Mouse (Mus musculus) neural tube, embryonic 13.5 days (tissue): ENCODE results near the gene Ank. TPM values are rescaled to one million over a fixed set of nuclear protein-coding genes. Genes with fewer than 3 reads are reported as not detected.

Source experiments
- ATAC-seq: fragments of 200-750 bp; cut with Nextera tagmentation; 2 replicates; pipeline ENCODE4 v1.8.0; 2017; ENCODE audit warnings: low read depth, mild to moderate bottlenecking, moderate TSS enrichment, moderate library complexity
- H3K27ac ChIP-seq: fragments of 300-500 bp; sonication (generic); replicated peaks from 2 replicates; pipeline ENCODE4 v1.5.1; 2015; ENCODE audit warnings: moderate library complexity, mild to moderate bottlenecking, inconsistent platforms
- H3K27me3 ChIP-seq: fragments of 300-500 bp; sonication (generic); 2 replicates; pipeline ENCODE4 v1.6.1; 2015; ENCODE audit warnings: mild to moderate bottlenecking, inconsistent platforms
- H3K36me3 ChIP-seq: fragments of 300-500 bp; sonication (generic); 2 replicates; pipeline ENCODE4 v1.6.1; 2015; ENCODE audit warnings: mild to moderate bottlenecking, inconsistent platforms
- H3K4me1 ChIP-seq: fragments of 300-500 bp; sonication (generic); replicated peaks from 2 replicates; pipeline ENCODE4 v1.6.1; 2015; ENCODE audit warnings: inconsistent platforms
- H3K4me2 ChIP-seq: fragments of 300-500 bp; sonication (generic); 2 replicates; pipeline ENCODE4 v1.6.1; 2015; ENCODE audit warnings: inconsistent platforms, mild to moderate bottlenecking, moderate library complexity
- H3K4me3 ChIP-seq: fragments of 300-500 bp; sonication (generic); 2 replicates; pipeline ENCODE4 v1.5.1; 2015; ENCODE audit warnings: mild to moderate bottlenecking, inconsistent platforms
- H3K9ac ChIP-seq: fragments of 300-500 bp; sonication (generic); 2 replicates; pipeline ENCODE4 v1.6.1; 2015; ENCODE audit warnings: moderate library complexity, mild to moderate bottlenecking, inconsistent platforms
- H3K9me3 ChIP-seq: fragments of 300-500 bp; sonication (generic); 2 replicates; pipeline ENCODE4 v1.6.1; 2016; ENCODE audit warnings: inconsistent platforms
- WGBS: fragments of 180-500 bp; shearing (Covaris S2); methylation state at CpG from one replicate; pipeline ENCODE4 v1.1.7; 2015; 5-methylcytosine and 5-hydroxymethylcytosine counted together
- polyA plus RNA-seq: library from polyadenylated mRNA; unstranded; fragments of >200 nt; fragmentation: Nextera tagmentation; extraction: Ambion mirVana; gene quantifications from 2 replicates; pipeline ENCODE4 v1.2.1, GENCODE M21; 2015

Ank gene
- polyA plus RNA-seq, 1 experiment from 2014 or later: 15.3 TPM

DNA sequence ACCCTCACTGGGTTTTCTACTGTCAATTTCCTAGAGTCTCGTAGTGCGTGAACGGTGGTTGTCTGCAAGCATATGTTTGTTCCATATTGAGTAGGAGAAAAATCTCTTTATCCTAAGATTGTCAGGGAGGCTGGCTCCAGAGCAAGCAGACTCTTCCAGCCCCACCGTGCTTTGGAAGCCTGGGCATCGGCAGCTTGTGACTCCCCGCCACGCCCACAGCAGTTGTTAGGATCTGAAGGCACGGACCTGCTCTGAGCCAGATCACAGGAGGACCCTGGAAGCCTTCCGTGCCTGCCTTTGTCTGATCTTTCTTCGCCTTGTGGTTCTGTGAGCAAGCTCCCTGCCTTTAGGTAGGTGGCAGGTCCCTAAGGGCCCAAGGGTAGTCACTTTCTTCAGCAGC is 21.6 kb downstream of the Ank start:
- H3K4me2 ChIP-seq: no peak overlapping the region
- ATAC-seq: no peak
- H3K9ac ChIP-seq: peak overlapping the region; percentile 39; the same call in 1 of the 2 replicates
- no peaks in the 10 kb centered on the region for H3K9me3 ChIP-seq
- H3K36me3 ChIP-seq: no peaks in the 10 kb centered on the region
- peaks cover 50% of the 10 kb centered on the region for H3K4me1 ChIP-seq
- H3K27ac ChIP-seq: no peak overlapping the region
- no peaks in the 10 kb centered on the region for H3K27me3 ChIP-seq
- 48% methylated on average over 10 of the region's 10 CpGs for WGBS
- H3K4me3 ChIP-seq: no peak overlapping the region

DNA sequence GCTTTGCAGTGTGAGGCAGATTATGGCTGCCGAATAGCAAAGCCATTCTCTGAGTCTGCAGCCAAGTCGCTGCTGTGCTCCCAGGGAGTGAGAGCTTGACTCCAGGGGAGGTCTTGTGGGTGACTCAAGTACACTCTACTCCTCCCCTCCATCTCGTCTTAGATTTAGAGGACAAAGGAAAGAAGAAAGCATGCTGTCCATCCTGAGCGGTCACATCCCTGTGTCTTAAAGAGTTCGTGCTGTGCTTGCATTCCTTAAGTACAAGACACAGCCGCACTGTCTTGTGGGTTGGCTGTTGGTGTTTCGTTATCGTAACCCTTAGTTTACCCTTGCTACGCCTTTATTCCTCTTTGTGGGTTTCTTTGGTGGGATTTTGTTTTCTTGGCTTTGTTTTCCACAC is 24.2 kb downstream of the Ank start:
- H3K36me3 ChIP-seq: no peaks in the 10 kb centered on the region
- 61% methylated on average over 9 of the region's 9 CpGs for WGBS
- H3K9me3 ChIP-seq: no peaks in the 10 kb centered on the region
- no peak overlapping the region for H3K27ac ChIP-seq
- no peak overlapping the region for H3K4me2 ChIP-seq
- ATAC-seq: no peak
- H3K9ac ChIP-seq: no peak overlapping the region
- peaks cover 44% of the 10 kb centered on the region for H3K4me1 ChIP-seq
- no peaks in the 10 kb centered on the region for H3K27me3 ChIP-seq
- no peak overlapping the region for H3K4me3 ChIP-seq

DNA sequence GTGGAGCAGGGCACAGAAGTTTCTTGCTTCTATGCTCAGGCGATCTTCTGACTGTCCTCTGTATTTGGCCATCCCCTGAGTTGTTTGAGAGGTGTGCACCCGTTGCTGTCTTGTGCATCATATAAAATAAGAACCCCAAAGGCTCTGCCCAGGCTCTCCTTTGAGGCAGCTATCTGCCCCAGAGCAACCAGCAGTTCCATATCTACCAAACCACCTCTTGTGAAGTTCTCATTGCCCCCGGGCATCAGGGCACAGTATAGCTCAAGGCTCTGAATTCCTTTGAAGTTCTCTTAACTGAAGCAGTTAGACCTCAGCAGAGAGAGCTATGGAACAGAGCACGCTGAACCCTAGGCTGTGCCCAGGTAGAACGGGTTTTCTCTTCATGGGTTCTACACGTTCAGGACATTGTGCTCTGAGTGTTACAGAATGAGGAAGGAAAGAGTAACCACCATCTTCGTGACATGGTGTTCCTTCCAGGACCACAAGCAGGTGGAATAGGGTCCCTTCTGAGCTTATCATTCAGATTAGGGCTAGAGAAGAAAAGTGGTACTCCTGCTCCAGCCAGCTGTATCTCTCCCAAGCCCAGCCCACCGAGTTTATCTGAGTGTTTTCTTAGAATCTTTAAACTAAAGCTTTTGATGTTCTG is 25.1 kb downstream of the Ank start:
- peaks cover 44% of the 10 kb centered on the region for H3K4me1 ChIP-seq
- WGBS: 90% methylated on average over 8 of the region's 8 CpGs

GRCm38 (mm10) chr15:27492156-27492555 is 25.7 kb downstream of the Ank start:
- no peak overlapping the region for H3K4me2 ChIP-seq
- no peaks in the 10 kb centered on the region for H3K9me3 ChIP-seq
- peaks cover 44% of the 10 kb centered on the region for H3K4me1 ChIP-seq
- no peak overlapping the region for H3K27ac ChIP-seq
- no peaks in the 10 kb centered on the region for H3K27me3 ChIP-seq
- no peak overlapping the region for H3K4me3 ChIP-seq
- no peak overlapping the region for H3K9ac ChIP-seq
- H3K36me3 ChIP-seq: no peaks in the 10 kb centered on the region
- ATAC-seq: no peak
- 93% methylated on average over 10 of the region's 10 CpGs for WGBS

More for the DNA sequence above, 25.1 kb downstream of the Ank start:
- no peak overlapping the region for H3K27ac ChIP-seq
- H3K4me3 ChIP-seq: no peak overlapping the region
- H3K36me3 ChIP-seq: no peaks in the 10 kb centered on the region
- H3K4me2 ChIP-seq: no peak overlapping the region
- no peaks in the 10 kb centered on the region for H3K9me3 ChIP-seq
- H3K27me3 ChIP-seq: no peaks in the 10 kb centered on the region
- no peak for ATAC-seq
- no peak overlapping the region for H3K9ac ChIP-seq

DNA sequence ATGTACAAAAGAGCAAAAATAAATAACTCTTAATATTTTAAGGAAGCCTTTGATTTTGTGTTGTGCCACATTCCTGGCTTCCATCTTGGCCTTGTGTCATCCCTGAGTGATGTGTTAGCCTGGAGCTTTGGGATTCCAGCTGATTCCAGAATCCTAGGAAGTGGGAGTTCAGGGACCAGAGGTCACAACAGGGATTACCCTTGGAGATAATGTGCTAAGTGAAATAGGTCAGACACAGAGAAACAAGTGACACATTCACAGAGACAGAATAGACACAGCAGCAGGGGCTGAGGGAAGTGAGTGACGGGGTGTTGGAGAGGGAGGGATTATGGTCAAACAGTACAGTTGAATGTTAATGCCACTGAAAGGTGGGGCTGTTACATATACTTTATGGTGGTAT is 26.3 kb downstream of the Ank start:
- Histone ChIP-seq H3K9me3 (no peaks in the 10 kb centered on the region), H3K9ac (no peak overlapping the region), H3K4me3 (no peak overlapping the region), H3K27ac (no peak overlapping the region), H3K4me2 (no peak overlapping the region), H3K36me3 (no peaks in the 10 kb centered on the region), H3K4me1 (peaks cover 43% of the 10 kb centered on the region), H3K27me3 (no peaks in the 10 kb centered on the region)
- no peak for ATAC-seq
- 83% methylated on average over 1 of the region's 1 CpGs for WGBS

- H3K36me3 ChIP-seq: no peaks in the 10 kb centered on the region
- H3K9me3 ChIP-seq: no peaks in the 10 kb centered on the region
- no peak for ATAC-seq
- H3K27ac ChIP-seq: no peak overlapping the region
- H3K27me3 ChIP-seq: no peaks in the 10 kb centered on the region
- peaks cover 38% of the 10 kb centered on the region for H3K4me1 ChIP-seq
- no peak overlapping the region for H3K9ac ChIP-seq
- no peak overlapping the region for H3K4me3 ChIP-seq
- WGBS: 45% methylated on average over 10 of the region's 10 CpGs
- H3K4me2 ChIP-seq: no peak overlapping the region
These were observed 27.0 kb downstream of the Ank start for GRCm38 (mm10) chr15:27493516-27493915.

DNA sequence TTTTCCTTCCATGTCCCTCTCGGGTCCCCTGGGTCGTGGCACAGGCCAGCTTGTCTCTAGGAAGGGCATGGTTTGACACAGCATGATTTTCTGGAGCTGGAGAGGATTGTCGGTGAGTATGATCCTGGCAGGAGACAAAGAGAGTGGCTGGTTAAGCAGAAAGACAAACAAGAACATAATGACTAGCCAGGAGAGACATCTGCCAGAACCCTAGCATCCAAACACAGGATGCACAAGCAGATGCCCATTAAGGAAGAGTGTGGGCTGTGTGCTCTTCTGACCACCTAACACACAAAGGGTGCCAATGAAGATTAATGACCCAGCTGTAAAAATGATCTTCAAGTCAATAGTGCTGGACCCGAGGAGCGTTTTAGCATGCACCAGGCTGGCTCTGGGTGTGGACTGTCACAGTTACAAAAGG is 29.5 kb downstream of the Ank start:
- Histone ChIP-seq H3K36me3 (no peaks in the 10 kb centered on the region), H3K4me3 (no peak overlapping the region), H3K9me3 (no peaks in the 10 kb centered on the region), H3K27me3 (no peaks in the 10 kb centered on the region), H3K4me2 (no peak overlapping the region), H3K4me1 (peaks cover 37% of the 10 kb centered on the region), H3K9ac (no peak overlapping the region), H3K27ac (peak overlapping the region; percentile 39; the same call in 1 of the 2 replicates)
- peak; percentile 59; the same call in 1 of the 2 replicates for ATAC-seq
- 15% methylated on average over 5 of the region's 5 CpGs for WGBS

- Histone ChIP-seq H3K27me3 (no peaks in the 10 kb centered on the region), H3K36me3 (no peaks in the 10 kb centered on the region), H3K27ac (no peak overlapping the region), H3K9ac (no peak overlapping the region), H3K9me3 (no peaks in the 10 kb centered on the region), H3K4me1 (peaks cover 37% of the 10 kb centered on the region), H3K4me2 (no peak overlapping the region), H3K4me3 (no peak overlapping the region)
- 70% methylated on average over 11 of the region's 11 CpGs for WGBS
- 0 out of 2 replicates have a peak, but pooled peaks have one; percentile 19 for ATAC-seq
These were observed 30.3 kb downstream of the Ank start for GRCm38 (mm10) chr15:27496596-27497299.

DNA sequence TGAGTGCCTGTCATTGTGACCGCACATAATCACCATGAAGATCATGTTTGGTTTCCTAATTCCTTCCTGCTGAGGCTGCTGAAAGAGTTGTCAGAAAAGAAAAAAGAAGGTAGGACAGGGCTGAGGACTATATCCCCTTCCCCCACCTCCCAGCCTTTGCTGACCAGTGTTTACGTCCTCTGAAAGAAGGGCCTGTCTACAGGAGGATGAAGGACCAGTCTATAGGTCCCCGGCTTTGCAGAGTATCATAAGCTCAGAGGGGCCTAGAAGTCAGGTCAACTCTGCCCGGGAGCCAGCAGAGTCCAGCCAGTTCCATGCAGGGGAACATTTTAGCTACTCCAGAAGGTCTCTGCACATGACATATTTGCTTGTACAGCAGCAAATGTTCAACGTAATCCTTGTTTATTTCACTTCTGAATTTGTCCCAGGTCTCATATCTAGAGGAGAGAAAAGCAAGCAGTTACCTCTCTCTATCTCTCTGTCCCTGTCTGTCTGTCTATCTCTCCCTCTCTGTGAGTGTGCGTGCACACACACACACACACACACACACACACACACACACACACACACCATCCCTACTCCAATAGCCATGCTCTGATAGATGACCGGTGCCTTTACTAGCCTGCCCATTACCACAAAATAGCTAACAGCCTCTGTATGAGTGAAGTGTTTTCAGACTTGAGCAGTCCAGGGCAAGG is 31.0 kb downstream of the Ank start:
- H3K4me2 ChIP-seq: no peak overlapping the region
- H3K9ac ChIP-seq: no peak overlapping the region
- H3K9me3 ChIP-seq: no peaks in the 10 kb centered on the region
- 51% methylated on average over 7 of the region's 7 CpGs for WGBS
- H3K36me3 ChIP-seq: no peaks in the 10 kb centered on the region
- no peak overlapping the region for H3K27ac ChIP-seq
- H3K4me3 ChIP-seq: no peak overlapping the region
- peaks cover 39% of the 10 kb centered on the region for H3K4me1 ChIP-seq
- no peaks in the 10 kb centered on the region for H3K27me3 ChIP-seq
- ATAC-seq: no peak

GRCm38 (mm10) chr15:27498078-27498477 is 31.6 kb downstream of the Ank start:
- Histone ChIP-seq H3K4me3 (no peak overlapping the region), H3K9me3 (no peaks in the 10 kb centered on the region), H3K4me1 (peaks cover 42% of the 10 kb centered on the region), H3K9ac (no peak overlapping the region), H3K36me3 (no peaks in the 10 kb centered on the region), H3K27ac (no peak overlapping the region), H3K27me3 (no peaks in the 10 kb centered on the region), H3K4me2 (no peak overlapping the region)
- ATAC-seq: no peak
- 75% methylated on average over 5 of the region's 5 CpGs for WGBS

- H3K4me1 ChIP-seq: peaks cover 45% of the 10 kb centered on the region
- no peak overlapping the region for H3K9ac ChIP-seq
- 79% methylated on average over 15 of the region's 15 CpGs for WGBS
- no peak overlapping the region for H3K4me2 ChIP-seq
- no peaks in the 10 kb centered on the region for H3K9me3 ChIP-seq
- no peaks in the 10 kb centered on the region for H3K27me3 ChIP-seq
- no peak overlapping the region for H3K27ac ChIP-seq
- no peaks in the 10 kb centered on the region for H3K36me3 ChIP-seq
- no peak overlapping the region for H3K4me3 ChIP-seq
- ATAC-seq: no peak
These were observed 33.9 kb downstream of the Ank start for GRCm38 (mm10) chr15:27500390-27500789.

GRCm38 (mm10) chr15:27502338-27502737 is 35.9 kb downstream of the Ank start:
- ATAC-seq: 0 out of 2 replicates have a peak, but pooled peaks have one; percentile 9
- H3K36me3 ChIP-seq: no peaks in the 10 kb centered on the region
- H3K9ac ChIP-seq: no peak overlapping the region
- no peak overlapping the region; the same call in 1 of the 2 replicates for H3K27ac ChIP-seq
- H3K27me3 ChIP-seq: no peaks in the 10 kb centered on the region
- H3K9me3 ChIP-seq: no peaks in the 10 kb centered on the region
- WGBS: 87% methylated on average over 13 of the region's 13 CpGs
- H3K4me3 ChIP-seq: no peak overlapping the region
- H3K4me2 ChIP-seq: no peak overlapping the region
- H3K4me1 ChIP-seq: peaks cover 26% of the 10 kb centered on the region
